Mouse (Mus musculus): Measurements from ENCODE around the gene Rrbp1. TPM values are rescaled to one million over a fixed set of nuclear protein-coding genes. Genes with fewer than 3 reads are reported as not detected.

The Rrbp1 gene
- polyA plus RNA-seq, 1 experiment from 2014 or later = 20.8 TPM

- Histone ChIP-seq H3K27ac (ENCODE audit: low read length) (no peak overlapping the region), H3K4me1 (replicated peaks; ENCODE audit: control insufficient read depth, insufficient read depth, low read length) (no peaks in the 10 kb centered on the region), H3K9me3 (ENCODE audit: control insufficient read depth, low read length) (no peaks in the 10 kb centered on the region), H3K4me3 (replicated peaks; ENCODE audit: low read length) (no peak overlapping the region), H3K36me3 (ENCODE audit: control insufficient read depth, insufficient read depth) (no peaks in the 10 kb centered on the region), H3K4me2 (ENCODE audit: low read length) (no peak overlapping the region), H3K27me3 (replicated peaks; ENCODE audit: control insufficient read depth, insufficient read depth, low read length) (no peaks in the 10 kb centered on the region), H3K9ac (replicated peaks; ENCODE audit: low read depth, low read length) (no peak overlapping the region)
- WGBS = 96% methylated on average over 5 of the region's 5 CpGs
- ATAC-seq = no peak
Observed at GRCm38 (mm10) chr2:143975146-143975649, 35.9 kb downstream of the Rrbp1 start.

- Histone ChIP-seq H3K36me3 (ENCODE audit: control insufficient read depth, insufficient read depth) (no peaks in the 10 kb centered on the region), H3K4me1 (replicated peaks; ENCODE audit: control insufficient read depth, insufficient read depth, low read length) (no peaks in the 10 kb centered on the region), H3K27ac (ENCODE audit: low read length) (no peak overlapping the region), H3K27me3 (replicated peaks; ENCODE audit: control insufficient read depth, insufficient read depth, low read length) (no peaks in the 10 kb centered on the region), H3K4me3 (replicated peaks; ENCODE audit: low read length) (no peak overlapping the region), H3K4me2 (ENCODE audit: low read length) (no peak overlapping the region), H3K9ac (replicated peaks; ENCODE audit: low read depth, low read length) (no peak overlapping the region), H3K9me3 (ENCODE audit: control insufficient read depth, low read length) (no peaks in the 10 kb centered on the region)
- 91% methylated on average over 7 of the region's 7 CpGs for WGBS
- no peak for ATAC-seq
Observed at GRCm38 (mm10) chr2:143973161-143973560, 37.9 kb downstream of the Rrbp1 start.

- H3K9me3 ChIP-seq (ENCODE audit: control insufficient read depth, low read length) = no peaks in the 10 kb centered on the region
- H3K27ac ChIP-seq (ENCODE audit: low read length) = no peak overlapping the region
- ATAC-seq = no peak
- 83% methylated on average over 2 of the region's 2 CpGs for WGBS
- no peak overlapping the region for H3K9ac ChIP-seq (replicated peaks; ENCODE audit: low read depth, low read length)
- H3K4me2 ChIP-seq (ENCODE audit: low read length) = no peak overlapping the region
- H3K4me1 ChIP-seq (replicated peaks; ENCODE audit: control insufficient read depth, insufficient read depth, low read length) = no peaks in the 10 kb centered on the region
- H3K27me3 ChIP-seq (replicated peaks; ENCODE audit: control insufficient read depth, insufficient read depth, low read length) = no peaks in the 10 kb centered on the region
- no peak overlapping the region for H3K4me3 ChIP-seq (replicated peaks; ENCODE audit: low read length)
- H3K36me3 ChIP-seq (ENCODE audit: control insufficient read depth, insufficient read depth) = no peaks in the 10 kb centered on the region
Observed at GRCm38 (mm10) chr2:143971887-143972286, 39.2 kb downstream of the Rrbp1 start.

GRCm38 (mm10) chr2:143970841-143971240, 40.2 kb downstream of the Rrbp1 start:
- no peaks in the 10 kb centered on the region for H3K9me3 ChIP-seq (ENCODE audit: control insufficient read depth, low read length)
- H3K27ac ChIP-seq (ENCODE audit: low read length) = no peak overlapping the region
- 86% methylated on average over 2 of the region's 2 CpGs for WGBS
- H3K4me1 ChIP-seq (replicated peaks; ENCODE audit: control insufficient read depth, insufficient read depth, low read length) = no peaks in the 10 kb centered on the region
- no peak overlapping the region for H3K4me2 ChIP-seq (ENCODE audit: low read length)
- H3K27me3 ChIP-seq (replicated peaks; ENCODE audit: control insufficient read depth, insufficient read depth, low read length) = no peaks in the 10 kb centered on the region
- no peak overlapping the region for H3K4me3 ChIP-seq (replicated peaks; ENCODE audit: low read length)
- H3K36me3 ChIP-seq (ENCODE audit: control insufficient read depth, insufficient read depth) = 0 out of 2 replicates have a peak, but pooled peaks cover 2% of the 10 kb centered on the region
- no peak for ATAC-seq
- no peak overlapping the region for H3K9ac ChIP-seq (replicated peaks; ENCODE audit: low read depth, low read length)

- no peaks in the 10 kb centered on the region for H3K27me3 ChIP-seq (replicated peaks; ENCODE audit: control insufficient read depth, insufficient read depth, low read length)
- no peak for ATAC-seq
- no peak overlapping the region for H3K4me3 ChIP-seq (replicated peaks; ENCODE audit: low read length)
- 0 out of 2 replicates have a peak, but pooled peaks cover 2% of the 10 kb centered on the region for H3K36me3 ChIP-seq (ENCODE audit: control insufficient read depth, insufficient read depth)
- no peaks in the 10 kb centered on the region for H3K4me1 ChIP-seq (replicated peaks; ENCODE audit: control insufficient read depth, insufficient read depth, low read length)
- no peak overlapping the region for H3K9ac ChIP-seq (replicated peaks; ENCODE audit: low read depth, low read length)
- 91% methylated on average over 7 of the region's 7 CpGs for WGBS
- H3K27ac ChIP-seq (ENCODE audit: low read length) = no peak overlapping the region
- H3K4me2 ChIP-seq (ENCODE audit: low read length) = no peak overlapping the region
- no peaks in the 10 kb centered on the region for H3K9me3 ChIP-seq (ENCODE audit: control insufficient read depth, low read length)
Observed at GRCm38 (mm10) chr2:143969260-143969659, 41.8 kb downstream of the Rrbp1 start.

- H3K27me3 ChIP-seq (replicated peaks; ENCODE audit: control insufficient read depth, insufficient read depth, low read length) = no peaks in the 10 kb centered on the region
- no peak overlapping the region for H3K4me3 ChIP-seq (replicated peaks; ENCODE audit: low read length)
- 0 out of 2 replicates have a peak, but pooled peaks cover 2% of the 10 kb centered on the region for H3K36me3 ChIP-seq (ENCODE audit: control insufficient read depth, insufficient read depth)
- no peak overlapping the region for H3K27ac ChIP-seq (ENCODE audit: low read length)
- WGBS = 100% methylated on average over 1 of the region's 1 CpGs
- no peaks in the 10 kb centered on the region for H3K9me3 ChIP-seq (ENCODE audit: control insufficient read depth, low read length)
- H3K9ac ChIP-seq (replicated peaks; ENCODE audit: low read depth, low read length) = no peak overlapping the region
- no peak overlapping the region for H3K4me2 ChIP-seq (ENCODE audit: low read length)
- 0 out of 2 replicates have a peak, but pooled peaks have one; percentile 26 for ATAC-seq
- no peaks in the 10 kb centered on the region for H3K4me1 ChIP-seq (replicated peaks; ENCODE audit: control insufficient read depth, insufficient read depth, low read length)
Observed at GRCm38 (mm10) chr2:143963318-143963717, 47.7 kb downstream of the Rrbp1 start.

- Histone ChIP-seq H3K4me2 (ENCODE audit: low read length) (no peak overlapping the region), H3K36me3 (ENCODE audit: control insufficient read depth, insufficient read depth) (peaks cover 9% of the 10 kb centered on the region), H3K4me1 (replicated peaks; ENCODE audit: control insufficient read depth, insufficient read depth, low read length) (no peaks in the 10 kb centered on the region), H3K27ac (ENCODE audit: low read length) (no peak overlapping the region), H3K9ac (replicated peaks; ENCODE audit: low read depth, low read length) (no peak overlapping the region), H3K4me3 (replicated peaks; ENCODE audit: low read length) (no peak overlapping the region), H3K27me3 (replicated peaks; ENCODE audit: control insufficient read depth, insufficient read depth, low read length) (no peaks in the 10 kb centered on the region), H3K9me3 (ENCODE audit: control insufficient read depth, low read length) (no peaks in the 10 kb centered on the region)
- WGBS = 94% methylated on average over 5 of the region's 5 CpGs
- no peak for ATAC-seq
Observed at GRCm38 (mm10) chr2:143962192-143962591, 48.9 kb downstream of the Rrbp1 start.

- H3K4me2 ChIP-seq (ENCODE audit: low read length) = no peak overlapping the region
- H3K4me3 ChIP-seq (replicated peaks; ENCODE audit: low read length) = no peak overlapping the region
- H3K4me1 ChIP-seq (replicated peaks; ENCODE audit: control insufficient read depth, insufficient read depth, low read length) = no peaks in the 10 kb centered on the region
- no peaks in the 10 kb centered on the region for H3K27me3 ChIP-seq (replicated peaks; ENCODE audit: control insufficient read depth, insufficient read depth, low read length)
- no peak overlapping the region for H3K9ac ChIP-seq (replicated peaks; ENCODE audit: low read depth, low read length)
- no peak overlapping the region for H3K27ac ChIP-seq (ENCODE audit: low read length)
- H3K36me3 ChIP-seq (ENCODE audit: control insufficient read depth, insufficient read depth) = peaks cover 21% of the 10 kb centered on the region
- WGBS = 95% methylated on average over 4 of the region's 4 CpGs
- ATAC-seq = no peak
- H3K9me3 ChIP-seq (ENCODE audit: control insufficient read depth, low read length) = no peaks in the 10 kb centered on the region
Observed at GRCm38 (mm10) chr2:143955746-143956145, 55.3 kb downstream of the Rrbp1 start.

GRCm38 (mm10) chr2:143955004-143955403, 56.1 kb downstream of the Rrbp1 start:
- no peaks in the 10 kb centered on the region for H3K9me3 ChIP-seq (ENCODE audit: control insufficient read depth, low read length)
- no peak overlapping the region for H3K4me3 ChIP-seq (replicated peaks; ENCODE audit: low read length)
- no peak overlapping the region for H3K27ac ChIP-seq (ENCODE audit: low read length)
- 95% methylated on average over 4 of the region's 4 CpGs for WGBS
- H3K4me1 ChIP-seq (replicated peaks; ENCODE audit: control insufficient read depth, insufficient read depth, low read length) = no peaks in the 10 kb centered on the region
- no peaks in the 10 kb centered on the region for H3K27me3 ChIP-seq (replicated peaks; ENCODE audit: control insufficient read depth, insufficient read depth, low read length)
- H3K36me3 ChIP-seq (ENCODE audit: control insufficient read depth, insufficient read depth) = peaks cover 22% of the 10 kb centered on the region
- no peak overlapping the region for H3K4me2 ChIP-seq (ENCODE audit: low read length)
- H3K9ac ChIP-seq (replicated peaks; ENCODE audit: low read depth, low read length) = no peak overlapping the region
- no peak for ATAC-seq

GRCm38 (mm10) chr2:143953944-143954343, 57.1 kb downstream of the Rrbp1 start:
- Histone ChIP-seq H3K4me1 (replicated peaks; ENCODE audit: control insufficient read depth, insufficient read depth, low read length) (no peaks in the 10 kb centered on the region), H3K27ac (ENCODE audit: low read length) (no peak overlapping the region), H3K27me3 (replicated peaks; ENCODE audit: control insufficient read depth, insufficient read depth, low read length) (no peaks in the 10 kb centered on the region), H3K9me3 (ENCODE audit: control insufficient read depth, low read length) (no peaks in the 10 kb centered on the region), H3K36me3 (ENCODE audit: control insufficient read depth, insufficient read depth) (peaks cover 33% of the 10 kb centered on the region), H3K9ac (replicated peaks; ENCODE audit: low read depth, low read length) (no peak overlapping the region), H3K4me2 (ENCODE audit: low read length) (no peak overlapping the region), H3K4me3 (replicated peaks; ENCODE audit: low read length) (no peak overlapping the region)
- no peak for ATAC-seq
- WGBS = 98% methylated on average over 4 of the region's 4 CpGs

Measured in forebrain, embryonic 16.5 days (tissue).